Mouse (Mus musculus): Measurements from ENCODE around the gene Brip1. TPM values are rescaled to one million over a fixed set of nuclear protein-coding genes. Genes with fewer than 3 reads are reported as not detected.

Gene Brip1
- total RNA-seq, 2 experiments from 2014 or later, result 3.7 to 4.8 TPM

- DNase-seq, result no peak
Observed at GRCm38 (mm10) chr11:86115955-86116354, 85.0 kb downstream of the Brip1 start.

- DNase-seq, result no peak
Observed at GRCm38 (mm10) chr11:86107276-86107675, 93.7 kb downstream of the Brip1 start.

GRCm38 (mm10) chr11:86106596-86106995, 94.4 kb downstream of the Brip1 start:
- peak; percentile 63 for DNase-seq

GRCm38 (mm10) chr11:86101191-86101590, 99.8 kb downstream of the Brip1 start:
- no peak for DNase-seq

GRCm38 (mm10) chr11:86099341-86099740, 101.7 kb downstream of the Brip1 start:
- no peak for DNase-seq

- no peak for DNase-seq
Observed at GRCm38 (mm10) chr11:86088815-86089214, 112.2 kb downstream of the Brip1 start.

GRCm38 (mm10) chr11:86084522-86084921, 116.5 kb downstream of the Brip1 start:
- no peak for DNase-seq

- DNase-seq, result no peak
Observed at GRCm38 (mm10) chr11:86078025-86078424, 123.0 kb downstream of the Brip1 start.

GRCm38 (mm10) chr11:86076966-86077365, 124.0 kb downstream of the Brip1 start:
- no peak for DNase-seq

- no peak for DNase-seq
Observed at GRCm38 (mm10) chr11:86076403-86076802, 124.6 kb downstream of the Brip1 start.

GRCm38 (mm10) chr11:86075371-86075770, 125.6 kb downstream of the Brip1 start:
- no peak for DNase-seq

GRCm38 (mm10) chr11:86068651-86069050, 132.3 kb downstream of the Brip1 start:
- DNase-seq, result no peak

GRCm38 (mm10) chr11:86067154-86067553, 133.8 kb downstream of the Brip1 start:
- no peak for DNase-seq

- no peak for DNase-seq
Observed at GRCm38 (mm10) chr11:86064881-86065280, 136.1 kb downstream of the Brip1 start.

GRCm38 (mm10) chr11:86061243-86061642, 139.8 kb downstream of the Brip1 start:
- no peak for DNase-seq

GRCm38 (mm10) chr11:86059123-86059522, 141.9 kb downstream of the Brip1 start:
- DNase-seq, result peak; percentile 25

GRCm38 (mm10) chr11:86055806-86056205, 145.2 kb downstream of the Brip1 start:
- DNase-seq, result no peak

- no peak for DNase-seq
Observed at GRCm38 (mm10) chr11:86051383-86051782, 149.6 kb downstream of the Brip1 start.

GRCm38 (mm10) chr11:86050430-86051280, 150.3 kb downstream of the Brip1 start:
- no peak for DNase-seq

- DNase-seq, result no peak
Observed at GRCm38 (mm10) chr11:86039994-86040393, 161.0 kb downstream of the Brip1 start.

- DNase-seq, result no peak
Observed at GRCm38 (mm10) chr11:86039355-86039754, 161.6 kb downstream of the Brip1 start.

GRCm38 (mm10) chr11:86038701-86039100, 162.3 kb downstream of the Brip1 start:
- no peak for DNase-seq

- DNase-seq, result no peak
Observed at GRCm38 (mm10) chr11:86032910-86033309, 168.1 kb downstream of the Brip1 start.

- no peak for DNase-seq
Observed at GRCm38 (mm10) chr11:86028034-86028433, 173.0 kb downstream of the Brip1 start.
